Mouse (Mus musculus) lung, postnatal 25 days (tissue): ENCODE measurements around the gene Tcea2.

Experiments used
- DNase-seq: peaks from one replicate; pipeline ENCODE4 v3.0.0; 2022; ENCODE audit warnings: low spot score

Gene Tcea2

GRCm38 (mm10) chr2:181714903-181715326, 34.8 kb downstream of the Tcea2 start, which contains the start of gene Oprl1:
Oprl1 (plus strand) TSS chr2:181715016.
- no peak for DNase-seq

DNA sequence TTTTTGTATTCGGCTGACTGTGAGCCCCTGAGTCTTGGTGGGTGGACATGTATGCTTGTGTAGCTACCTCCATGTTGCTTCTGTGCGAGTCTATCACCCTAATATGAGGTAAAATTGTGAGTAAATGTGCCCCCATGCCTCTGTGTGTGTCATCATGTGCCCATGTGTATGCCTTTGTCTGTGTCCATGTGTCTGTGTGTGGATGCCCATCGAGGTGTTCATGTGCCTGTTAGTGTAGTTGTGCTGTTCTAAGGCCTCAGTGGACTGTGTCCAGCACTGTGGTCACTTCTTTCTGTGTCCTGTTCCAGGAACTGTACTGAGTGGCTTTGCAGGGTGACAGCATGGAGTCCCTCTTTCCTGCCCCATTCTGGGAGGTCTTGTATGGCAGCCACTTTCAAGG, 35.3 kb downstream of the Tcea2 start:
- DNase-seq, result no peak

GRCm38 (mm10) chr2:181716991-181717390, 36.9 kb downstream of the Tcea2 start:
- DNase-seq, result no peak

DNA sequence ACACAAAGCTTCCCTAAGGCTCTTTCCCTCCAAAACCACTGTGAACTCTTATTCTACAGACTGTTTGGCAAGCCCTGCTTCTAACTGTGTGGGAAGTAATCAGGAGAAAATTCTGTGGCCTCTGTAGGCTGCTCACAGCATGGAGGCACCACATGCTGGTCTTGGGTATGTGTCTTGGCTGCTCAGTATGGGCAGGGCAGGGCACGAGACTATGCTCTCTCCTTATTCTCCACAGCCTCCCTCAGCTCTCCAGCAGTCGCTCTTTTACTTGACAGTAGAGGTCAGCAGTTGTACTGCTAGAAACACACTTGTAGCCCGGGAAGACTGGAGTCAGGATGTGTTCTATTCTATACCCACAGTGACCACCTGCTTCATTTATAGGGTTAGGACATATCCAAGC, 40.0 kb downstream of the Tcea2 start:
- no peak for DNase-seq

GRCm38 (mm10) chr2:181721200-181721599, 41.1 kb downstream of the Tcea2 start:
- no peak for DNase-seq

DNA sequence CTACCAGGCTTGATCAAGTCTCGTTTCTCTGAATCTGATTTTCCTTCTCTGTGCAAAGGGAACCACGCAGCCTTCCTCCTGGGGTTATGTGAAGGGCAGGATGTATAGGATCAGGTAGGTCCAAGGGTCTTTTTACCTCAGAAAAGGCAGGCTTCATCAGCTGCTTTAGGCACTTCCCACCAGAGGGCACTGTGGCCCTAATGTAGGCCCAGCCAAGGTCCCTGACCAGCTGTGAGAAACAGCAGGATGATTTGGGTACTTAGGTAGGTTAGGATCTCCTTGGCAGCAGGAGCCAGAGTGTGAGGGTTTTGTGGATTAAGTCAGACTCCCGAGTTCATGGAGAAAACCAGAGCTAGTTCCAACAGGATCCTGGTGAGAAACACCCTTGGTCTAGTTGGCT, 42.1 kb downstream of the Tcea2 start:
- peak; percentile 8 for DNase-seq

DNA sequence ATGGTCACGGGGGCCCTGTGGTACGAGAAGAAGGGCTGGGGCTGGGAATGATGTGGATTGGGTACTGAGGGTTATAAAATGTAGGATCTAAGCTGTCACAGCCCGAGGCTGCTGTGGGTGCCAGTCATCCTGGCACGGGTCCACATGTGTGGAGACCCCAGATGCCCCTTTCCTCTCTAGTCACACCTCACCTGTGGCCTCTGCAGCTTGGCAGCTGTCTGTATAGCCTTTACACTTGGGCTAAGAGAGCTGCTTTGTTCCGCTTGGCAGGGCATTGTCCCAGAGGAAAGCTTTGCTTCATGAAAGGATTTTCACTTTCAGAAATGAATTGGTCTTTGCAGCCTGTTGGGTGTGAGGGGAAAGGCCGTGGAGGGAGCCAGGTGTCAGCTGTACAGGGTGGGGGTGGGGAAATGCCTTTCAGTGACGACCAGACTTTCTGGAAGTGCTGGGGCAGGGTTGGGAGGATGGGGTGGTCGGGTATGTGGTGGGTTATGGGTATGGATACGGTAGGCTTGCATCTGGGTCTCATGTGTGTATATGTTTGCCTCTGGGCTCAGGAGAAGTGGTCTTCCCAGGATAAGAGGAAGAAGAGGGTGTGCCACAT, 47.7 kb downstream of the Tcea2 start:
- no peak for DNase-seq

DNA sequence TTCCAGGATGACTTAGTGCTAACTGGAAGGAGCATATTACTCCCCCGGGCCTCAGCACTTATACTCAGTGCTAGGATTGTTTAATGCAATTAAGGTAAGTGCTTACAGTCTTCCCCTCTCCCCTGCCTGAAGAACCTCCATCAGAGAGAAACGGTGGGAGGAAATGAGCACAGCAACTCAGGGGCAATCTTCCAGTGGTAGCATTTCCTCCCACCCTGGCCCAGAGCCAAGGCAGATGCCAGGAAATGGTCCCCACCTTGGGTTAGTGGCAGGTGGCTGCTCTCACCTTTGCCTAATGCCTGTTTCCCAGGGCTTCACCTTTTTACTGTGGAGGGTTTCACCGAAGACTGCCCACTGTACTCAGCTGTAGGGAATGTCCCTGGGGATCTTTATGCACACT, 49.9 kb downstream of the Tcea2 start:
- DNase-seq, result no peak
